Mouse (Mus musculus) frontal cortex, adult 2 months (tissue): Measurements from ENCODE around the gene Fitm1. TPM values are rescaled to one million over a fixed set of nuclear protein-coding genes. Genes with fewer than 3 reads are reported as not detected.

Experiments used
- DNase-seq, 2 experiments: peaks; one replicate each; pipeline ENCODE4 v3.0.0; 2022; ENCODE audit warnings: low spot score in 1 of 2; ENCODE audit errors: extremely low spot score in 1 of 2
- polyA plus RNA-seq: library from polyadenylated mRNA; depleted of rRNA; stranded (reverse); fragments of >200 nt; gene quantifications from 2 replicates; pipeline ENCODE4 v1.2.3, GENCODE M21; 2012

Fitm1 gene
- polyA plus RNA-seq, 1 experiment: not detected

DNA sequence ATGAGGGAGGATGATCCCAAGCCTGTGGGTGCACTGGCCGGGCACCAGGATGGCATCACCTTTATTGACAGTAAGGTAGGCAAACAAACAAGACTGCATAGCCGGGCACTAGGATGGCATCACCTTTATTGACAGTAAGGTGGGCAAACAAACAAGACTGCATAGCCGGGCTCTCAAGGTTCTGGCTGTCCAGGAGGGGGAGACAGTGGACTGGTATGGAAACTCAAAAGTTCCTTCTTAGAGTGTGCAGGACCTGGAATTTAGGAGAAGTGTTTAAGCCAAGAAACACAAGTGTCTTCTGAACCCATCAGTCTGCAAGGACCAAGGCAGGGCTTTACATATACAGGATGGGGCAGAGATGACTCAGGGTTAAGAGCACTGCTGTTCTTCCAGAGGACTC, 9.7 kb upstream of the Fitm1 start:
- no peak for DNase-seq

DNA sequence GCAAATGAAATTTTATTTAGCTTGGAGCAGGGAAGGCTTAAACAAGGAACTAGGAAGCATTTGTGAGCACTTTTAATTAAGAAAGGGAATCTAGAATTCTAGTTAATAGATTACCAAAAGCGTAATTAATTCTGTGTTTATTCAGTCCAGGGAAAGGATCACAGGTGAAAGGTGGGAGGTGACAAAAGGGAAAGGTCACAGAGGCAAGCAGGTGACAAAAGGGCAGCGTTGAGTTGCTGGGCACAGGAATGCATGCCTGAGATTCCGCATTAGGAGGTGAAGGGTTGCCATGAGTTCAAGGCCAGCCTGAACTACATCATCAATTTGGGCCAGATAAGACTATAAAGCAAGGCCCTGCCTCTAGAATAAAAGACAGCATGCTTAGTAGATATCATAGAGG, 7.9 kb upstream of the Fitm1 start:
- DNase-seq: no peak

DNA sequence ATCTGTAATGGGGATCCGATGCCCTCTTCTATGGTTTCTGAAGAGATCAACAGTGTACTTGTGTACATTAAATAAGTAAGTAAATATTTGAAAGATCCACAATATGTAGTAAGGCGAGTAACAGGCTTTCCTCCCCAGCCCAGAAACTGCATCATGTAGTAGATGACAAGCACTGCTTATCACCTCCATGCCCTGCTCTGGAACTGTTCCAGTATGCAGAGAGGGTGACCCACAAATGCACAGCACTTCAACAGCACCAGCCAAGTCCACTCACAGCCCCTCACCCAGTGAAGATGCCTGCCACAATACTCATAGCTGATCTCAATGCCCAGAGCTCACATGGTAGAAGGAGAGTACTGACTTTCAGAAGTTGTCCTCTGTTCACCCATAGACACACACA, 4.8 kb upstream of the Fitm1 start:
- DNase-seq: no peak

DNA sequence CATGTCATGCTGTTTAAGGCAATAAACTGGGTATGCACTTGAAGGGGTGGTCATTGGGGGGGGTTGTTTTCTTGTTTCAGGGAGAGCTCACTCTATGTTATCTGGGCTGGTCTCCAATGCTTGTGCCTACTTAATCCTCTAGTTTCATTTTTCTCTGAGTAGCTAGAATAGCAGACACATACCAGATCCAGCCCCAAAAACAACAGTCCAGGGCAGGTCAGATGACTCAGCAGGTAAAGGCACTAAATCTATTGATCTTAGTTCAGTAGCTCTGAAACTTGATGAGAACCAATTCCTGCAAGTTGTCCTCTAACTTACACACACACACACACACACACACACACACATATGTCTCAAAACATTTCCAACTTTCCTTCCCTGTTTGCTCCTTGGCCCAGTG, 3.7 kb upstream of the Fitm1 start:
- no peak for DNase-seq

DNA sequence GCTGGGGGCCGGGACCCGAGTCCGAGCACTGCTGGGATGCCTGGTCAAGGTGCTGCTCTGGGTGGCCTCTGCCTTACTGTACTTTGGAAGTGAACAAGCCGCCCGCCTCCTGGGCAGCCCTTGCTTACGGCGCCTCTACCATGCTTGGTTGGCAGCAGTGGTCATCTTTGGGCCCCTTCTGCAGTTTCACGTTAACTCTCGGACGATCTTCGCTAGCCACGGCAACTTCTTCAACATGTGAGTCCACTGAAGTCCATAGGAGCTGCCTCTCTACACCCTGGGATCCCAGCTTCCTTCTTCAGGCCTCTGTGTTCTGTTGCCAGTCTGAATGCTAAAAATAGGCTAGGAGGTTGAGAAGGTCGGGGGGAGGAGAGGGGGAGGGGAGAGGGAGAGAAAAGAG, 294 bp downstream of the Fitm1 start:
- DNase-seq: no peak

DNA sequence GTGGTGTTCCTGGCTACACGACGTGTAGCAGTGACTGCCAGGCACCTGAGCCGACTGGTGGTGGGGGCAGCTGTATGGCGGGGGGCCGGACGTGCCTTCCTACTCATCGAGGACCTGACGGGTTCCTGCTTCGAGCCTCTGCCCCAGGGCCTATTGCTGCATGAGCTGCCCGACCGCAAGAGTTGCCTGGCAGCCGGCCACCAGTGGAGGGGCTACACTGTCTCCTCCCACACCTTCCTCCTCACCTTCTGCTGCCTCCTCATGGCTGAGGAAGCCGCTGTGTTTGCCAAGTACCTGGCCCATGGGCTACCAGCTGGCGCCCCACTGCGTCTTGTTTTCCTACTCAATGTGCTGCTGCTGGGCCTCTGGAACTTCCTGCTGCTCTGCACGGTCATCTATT, 959 bp downstream of the Fitm1 start:
- peak in 1 of 2 experiments; percentile 37 for DNase-seq

DNA sequence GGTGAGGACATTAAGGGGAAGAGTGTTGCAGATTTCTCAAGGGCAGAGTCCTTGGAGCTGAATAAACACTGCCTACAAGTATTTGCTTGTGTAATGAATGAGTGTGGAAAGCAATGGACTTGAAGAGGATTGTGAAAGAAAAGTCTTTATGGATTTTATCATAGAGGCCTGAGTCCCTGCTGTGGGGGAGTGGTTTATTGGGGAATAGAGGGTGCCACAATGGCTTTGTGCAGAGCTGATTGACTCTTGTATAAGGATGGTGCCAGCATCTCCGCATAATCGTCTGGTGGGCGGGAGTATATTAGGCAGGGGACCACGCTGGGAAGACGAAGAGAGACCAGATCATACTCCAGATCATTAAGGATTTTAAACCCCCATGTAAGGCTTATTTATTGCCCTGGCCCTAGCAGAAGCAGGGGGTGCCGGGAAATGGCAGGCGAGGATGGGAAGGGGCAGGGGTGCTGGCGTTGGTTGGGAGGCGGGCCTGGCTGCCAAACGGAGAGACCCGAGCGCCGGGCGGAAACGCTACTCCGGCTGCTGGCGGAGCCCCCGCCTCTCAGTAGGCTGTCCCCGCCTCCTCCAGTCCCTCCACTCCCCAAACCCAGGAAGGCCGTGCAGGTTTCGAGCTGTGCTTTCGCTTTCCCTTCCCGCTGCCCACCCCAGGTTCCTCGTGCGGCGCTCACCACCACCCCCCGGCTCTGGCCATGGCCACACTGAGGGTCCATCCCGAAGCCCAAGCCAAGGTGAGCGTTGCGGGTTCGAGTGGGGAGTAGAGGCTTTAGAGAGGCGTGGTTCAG, 2.7 kb downstream of the Fitm1 start, which contains the start of gene Psme1:
TSS of gene Psme1 (plus strand) at position 253 of the 797 bp plus-strand sequence.
- DNase-seq: peak in 1 of 2 experiments; percentile 66

DNA sequence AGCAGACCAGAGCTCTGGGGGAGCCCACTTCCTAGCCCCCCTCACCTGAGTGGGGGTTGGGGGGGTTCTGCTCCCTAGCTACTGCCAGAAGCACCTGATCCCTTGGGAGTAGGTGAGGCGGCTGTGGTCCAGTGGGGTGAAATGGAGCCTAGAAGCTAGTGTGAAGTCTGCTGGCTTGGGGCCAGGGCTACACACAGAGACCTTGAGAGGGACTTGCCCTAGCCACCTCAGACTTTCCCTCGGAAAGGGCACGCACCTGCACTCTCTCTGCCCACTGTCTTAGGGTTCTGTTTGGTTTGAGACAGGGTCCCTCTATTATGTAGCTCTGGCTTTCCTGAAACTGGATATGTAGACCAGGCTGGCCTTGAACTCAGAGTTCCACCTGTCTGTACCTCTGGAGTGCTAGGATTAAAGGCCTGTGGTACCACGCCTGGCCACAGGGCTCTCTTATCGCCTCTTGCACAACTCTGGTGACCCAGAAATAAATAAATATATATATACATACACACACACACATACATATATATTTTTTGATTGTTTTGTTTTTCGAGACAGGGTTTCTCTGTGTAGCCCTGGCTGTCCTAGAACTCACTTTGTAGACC, 3.4 kb downstream of the Fitm1 start:
- DNase-seq: no peak

DNA sequence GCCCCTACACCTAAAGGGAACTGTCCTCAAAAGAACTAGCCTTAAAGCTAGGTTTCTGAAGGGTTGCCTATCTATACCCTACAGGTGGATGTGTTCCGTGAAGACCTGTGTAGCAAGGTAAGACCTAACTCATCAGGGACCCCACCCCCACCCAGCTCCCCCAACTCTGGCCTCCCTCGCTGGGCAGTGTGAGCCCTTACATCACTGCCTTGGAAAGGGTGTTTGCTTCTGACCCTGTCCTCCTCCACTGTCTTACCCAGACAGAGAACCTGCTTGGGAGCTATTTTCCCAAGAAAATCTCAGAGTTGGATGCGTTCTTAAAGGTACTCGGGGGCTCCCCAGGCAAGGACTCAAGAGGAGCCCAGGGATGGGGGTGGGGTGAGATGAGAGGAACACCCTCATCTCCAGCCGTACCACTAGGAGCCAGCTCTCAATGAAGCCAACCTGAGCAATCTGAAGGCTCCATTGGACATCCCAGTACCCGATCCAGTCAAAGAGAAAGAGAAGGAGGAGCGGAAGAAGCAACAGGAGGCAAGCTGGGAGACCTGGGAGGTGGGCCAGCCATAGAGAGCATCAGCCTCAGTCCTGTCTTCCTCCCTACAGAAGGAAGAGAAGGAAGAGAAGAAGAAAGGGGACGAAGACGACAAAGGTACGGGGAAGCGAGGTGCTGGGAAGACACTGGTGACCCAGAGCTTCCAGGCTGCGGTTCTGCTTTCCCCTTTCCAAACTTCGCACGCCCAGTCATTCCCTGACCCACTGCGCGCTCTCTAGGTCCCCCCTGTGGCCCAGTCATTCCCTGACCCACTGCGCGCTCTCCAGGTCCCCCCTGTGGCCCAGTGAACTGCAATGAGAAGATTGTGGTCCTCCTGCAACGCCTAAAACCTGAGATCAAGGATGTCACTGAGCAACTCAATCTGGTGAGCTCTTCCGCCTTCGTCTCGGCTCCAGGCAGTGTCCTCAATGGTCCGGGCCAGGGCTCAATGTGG, 4.4 kb downstream of the Fitm1 start:
- DNase-seq: no peak

DNA sequence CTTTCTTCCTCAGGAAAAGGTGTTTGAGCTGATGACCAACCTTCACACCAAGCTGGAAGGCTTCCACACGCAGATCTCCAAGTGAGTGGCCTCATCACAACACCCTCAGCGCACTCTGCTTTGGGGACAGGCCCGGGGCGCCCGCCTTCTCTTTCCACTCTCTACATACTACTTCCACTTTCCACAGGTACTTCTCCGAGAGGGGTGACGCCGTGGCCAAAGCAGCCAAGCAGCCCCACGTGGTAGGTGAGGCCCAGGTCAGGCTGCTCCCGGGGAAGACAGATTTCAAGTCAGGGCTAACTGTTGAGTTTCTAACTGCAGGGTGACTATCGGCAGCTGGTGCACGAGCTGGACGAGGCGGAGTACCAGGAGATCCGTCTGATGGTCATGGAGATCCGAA, 5.3 kb downstream of the Fitm1 start:
- no peak for DNase-seq

DNA sequence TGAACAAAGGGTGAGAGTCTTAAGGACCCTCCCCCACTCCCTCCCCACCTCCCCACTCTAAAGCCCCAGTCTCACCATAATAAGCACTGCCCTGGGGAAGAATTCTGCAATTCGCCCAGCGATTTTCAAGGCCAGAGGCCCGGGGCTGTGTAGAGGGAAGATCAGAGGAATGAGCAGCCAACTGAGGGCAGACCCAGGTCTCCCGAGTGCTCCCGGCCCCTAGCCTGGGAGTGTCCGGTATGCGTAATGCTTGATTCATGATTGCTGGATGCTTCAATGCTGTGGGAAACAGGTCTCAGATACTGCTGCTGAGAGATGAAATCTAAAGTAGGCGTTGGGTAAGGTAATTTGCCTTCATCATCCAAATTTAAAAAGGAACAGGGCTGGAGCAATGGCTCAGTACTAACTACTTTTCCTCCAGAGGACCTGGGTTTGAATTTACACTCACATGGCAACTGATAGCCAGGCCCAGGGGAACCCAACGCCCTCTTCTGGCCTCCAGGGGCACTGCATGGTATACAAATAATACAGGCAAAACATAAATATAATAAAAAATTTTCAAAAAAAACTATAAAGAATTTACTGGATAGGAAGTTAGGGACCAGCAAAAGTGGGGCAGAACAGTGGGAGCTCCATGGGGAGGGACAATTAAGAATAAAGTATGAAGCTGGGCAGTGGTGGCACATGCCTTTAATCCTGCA, 6.7 kb downstream of the Fitm1 start:
- no peak for DNase-seq

DNA sequence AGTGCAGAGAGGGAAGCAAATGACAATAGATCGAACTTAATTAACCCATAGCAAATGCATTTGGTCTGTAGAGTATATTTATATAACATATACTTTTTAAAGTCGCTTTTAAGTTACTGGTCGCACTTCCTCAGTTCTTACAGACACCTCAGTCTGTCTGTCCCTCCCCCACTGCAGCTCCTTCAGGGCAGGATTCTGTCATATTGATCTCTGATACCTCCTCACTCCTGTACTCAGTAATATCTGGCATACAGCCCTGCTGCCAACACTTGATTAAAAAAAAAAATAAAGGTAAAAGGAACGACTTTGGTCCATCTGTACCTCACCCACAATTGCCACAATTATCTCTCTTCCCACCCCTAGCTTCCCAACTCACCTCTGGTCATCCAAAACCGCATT, 8.9 kb downstream of the Fitm1 start:
- DNase-seq: no peak

DNA sequence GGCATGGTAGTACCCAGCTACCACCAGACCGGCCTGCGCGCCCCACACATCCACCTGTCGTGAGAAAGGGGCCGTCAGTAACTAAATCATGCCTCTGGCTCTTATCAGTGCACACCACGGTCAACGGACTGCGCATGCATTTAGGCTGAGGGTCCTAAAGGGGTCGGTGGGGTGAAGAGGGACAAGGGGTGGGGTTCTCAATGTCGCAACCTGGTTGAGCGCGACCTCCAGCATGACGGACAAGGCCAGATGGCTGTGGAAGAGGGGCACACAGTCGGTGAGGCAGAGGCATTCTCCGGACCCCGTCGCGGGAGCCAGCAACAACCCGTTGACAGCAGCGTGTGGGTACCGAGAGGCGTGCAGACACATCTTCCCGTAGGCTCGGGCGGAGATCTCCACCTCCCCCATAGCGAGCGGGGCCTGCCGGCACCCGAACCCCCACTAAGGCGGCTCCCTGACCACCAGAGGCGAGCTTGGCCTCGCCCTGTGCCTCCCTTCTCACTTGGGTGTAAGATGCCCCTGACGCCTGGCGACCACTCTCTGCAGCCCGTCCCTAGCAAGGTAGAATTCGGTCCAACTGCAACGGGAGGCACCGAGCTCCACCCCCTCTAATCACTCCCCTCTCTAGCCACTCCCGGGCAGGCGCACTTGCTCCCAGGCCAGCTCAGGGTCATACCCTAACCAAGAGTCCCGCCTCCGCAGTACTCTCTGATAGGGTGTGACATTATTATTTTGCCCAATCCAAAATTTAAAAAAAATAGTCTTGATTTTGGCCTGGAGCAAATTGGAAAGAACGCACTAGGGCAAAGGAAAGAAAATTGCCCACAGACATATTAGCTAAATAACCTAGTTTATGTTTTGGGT, 9.5 kb downstream of the Fitm1 start, which contains the start of gene Emc9:
TSS of gene Emc9 (minus strand) at position 601 of the 864 bp plus-strand sequence.
- peak in 1 of 2 experiments; percentile 71 for DNase-seq

DNA sequence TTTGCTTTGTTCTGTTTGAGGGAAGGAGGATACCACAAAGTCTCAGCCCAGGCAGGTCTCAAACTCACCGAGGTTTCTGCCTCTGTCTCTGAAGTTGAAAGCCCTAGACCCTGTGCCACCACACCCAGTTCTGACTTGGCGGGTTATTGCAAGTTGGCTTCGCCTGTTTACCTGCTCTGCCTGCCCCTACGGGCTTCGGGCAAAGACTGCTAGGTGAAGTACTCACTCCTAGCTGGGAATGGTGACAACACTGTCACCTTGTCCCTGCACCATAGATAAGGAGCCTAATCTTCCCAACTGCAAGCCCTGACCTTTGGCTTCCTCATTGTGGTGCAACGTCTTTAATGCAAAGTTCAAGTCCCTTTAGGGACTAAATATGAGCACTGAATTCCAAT, 10.1 kb downstream of the Fitm1 start:
- no peak for DNase-seq

DNA sequence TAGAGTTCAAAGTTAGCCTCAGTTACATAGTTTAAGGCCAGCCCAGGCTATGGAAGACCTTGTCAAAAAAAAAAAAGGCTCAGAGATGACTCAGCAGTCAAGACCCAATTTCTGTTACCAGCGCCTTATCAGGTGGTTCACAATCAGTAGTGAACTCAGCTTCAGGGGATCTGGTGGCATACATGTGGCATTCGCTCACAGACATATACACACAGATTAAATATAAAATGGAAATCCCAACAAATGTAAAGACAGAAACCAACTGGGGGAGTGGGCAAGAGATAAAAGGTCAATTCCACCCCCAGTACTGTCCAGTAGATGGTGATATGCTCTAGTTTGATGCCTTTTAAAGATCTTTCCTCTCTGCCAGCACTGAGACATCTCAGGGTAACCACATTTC, 10.7 kb downstream of the Fitm1 start:
- DNase-seq: no peak

DNA sequence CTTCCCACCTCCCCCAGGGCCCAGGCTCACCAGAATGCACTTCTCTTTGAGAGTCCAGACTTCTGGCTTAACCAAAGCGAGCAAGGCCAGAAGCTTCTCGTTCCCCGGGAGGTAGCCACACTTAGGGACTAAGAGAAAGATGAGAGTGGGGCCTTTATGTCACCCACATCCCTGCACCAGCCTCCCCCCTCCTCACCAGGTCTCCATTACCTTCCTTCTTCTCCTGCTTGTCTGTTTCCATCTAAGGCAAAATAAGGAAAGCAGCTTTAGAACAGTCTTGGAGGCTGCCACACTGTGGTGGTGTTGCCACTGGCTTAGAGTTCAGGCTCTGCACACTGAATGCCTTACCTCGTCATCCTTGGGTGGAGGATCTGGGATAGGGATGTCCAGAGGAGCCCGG, 13.9 kb downstream of the Fitm1 start:
- no peak for DNase-seq

DNA sequence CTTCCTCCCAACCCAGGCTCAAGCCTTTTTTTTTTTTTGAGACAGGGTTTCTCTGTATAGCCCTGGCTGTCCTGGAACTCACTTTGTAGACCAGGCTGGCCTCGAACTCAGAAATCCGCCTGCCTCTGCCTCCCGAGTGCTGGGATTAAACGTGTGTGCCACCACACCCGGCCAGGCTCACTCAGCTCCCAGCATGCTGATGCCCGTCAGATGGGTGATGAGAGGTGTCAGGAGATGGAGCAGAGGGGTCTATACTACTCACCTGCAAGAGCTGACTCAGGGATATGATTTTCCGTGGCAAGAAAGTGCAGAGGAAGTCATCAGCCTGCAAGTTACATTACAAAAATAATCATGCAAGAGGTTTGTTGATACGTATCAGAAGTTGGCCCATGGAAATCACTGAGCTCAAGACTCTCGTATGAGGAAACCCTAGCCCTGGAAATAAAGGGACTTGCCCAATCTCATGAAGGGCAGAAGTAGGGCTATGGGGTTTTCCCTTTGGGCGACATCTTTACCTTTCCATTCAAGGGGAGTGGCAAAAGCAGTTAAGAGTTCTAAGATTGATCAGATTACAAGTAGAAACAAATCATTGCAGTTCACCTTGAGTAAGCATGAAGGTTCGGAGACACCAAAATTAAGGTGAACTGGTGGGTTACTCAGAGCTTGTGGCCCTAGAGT, 14.5 kb downstream of the Fitm1 start:
- no peak for DNase-seq

DNA sequence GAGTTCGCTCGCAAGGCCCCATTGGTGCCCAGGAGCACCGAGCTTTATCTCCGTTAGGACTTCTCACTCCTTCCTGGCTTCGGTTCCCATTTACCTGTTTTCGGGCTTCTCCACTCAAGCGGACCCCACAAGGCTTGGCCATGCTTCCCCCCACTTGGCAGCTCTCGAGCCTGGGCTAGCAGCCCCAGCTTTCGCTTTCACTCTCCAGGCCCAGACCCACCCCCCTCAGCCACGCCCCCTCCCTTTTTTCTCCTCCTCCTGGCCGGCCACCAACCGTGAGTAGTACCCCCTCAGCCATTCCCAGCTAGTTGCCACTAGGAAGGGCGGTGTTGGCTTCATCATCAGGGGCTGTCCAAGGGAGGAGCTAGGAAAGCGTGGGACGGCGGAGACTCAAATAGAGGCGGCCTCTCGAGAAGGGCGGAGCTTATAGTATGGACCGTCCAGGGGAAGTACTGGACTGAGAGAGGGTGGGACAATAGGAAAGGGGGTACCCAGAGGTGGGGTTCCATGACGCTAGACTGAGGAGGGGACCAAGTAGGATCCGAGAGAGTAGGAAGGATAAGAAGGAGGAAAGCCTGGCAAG, 15.4 kb downstream of the Fitm1 start, which contains the start of gene Psme2:
TSS of gene Psme2 (minus strand) at position 366 of the 583 bp plus-strand sequence.
- peak; percentile 93 to 94 for DNase-seq
